Mouse (Mus musculus) heart, adult 2 months (tissue): ENCODE measurements around the gene Gab2.

Experiments used
- CTCF ChIP-seq: fragments of 200-600 bp; IDR thresholded peaks from 2 replicates; pipeline ENCODE4 v1.8.1; 2022; ENCODE audit warnings: antibody characterized with exemption, mild to moderate bottlenecking, moderate library complexity
- EP300 ChIP-seq: fragments of 200-500 bp; IDR thresholded peaks from 2 replicates; pipeline ENCODE4 v1.6.1; 2011; ENCODE audit warnings: low read depth, low read length, control low read depth; ENCODE audit not compliant: insufficient read depth
- POLR2A ChIP-seq: fragments of 200-500 bp; IDR thresholded peaks from 2 replicates; pipeline ENCODE4 v1.6.1; 2011; ENCODE audit warnings: mild to moderate bottlenecking, low read depth, low read length, control low read depth; ENCODE audit not compliant: insufficient read depth

GRCm38 (mm10) chr7:97074974-97075373 lies 6.4 kb upstream of the Gab2 start:
- no peak for TF ChIP-seq CTCF
- TF ChIP-seq POLR2A = no peak
- no peak for TF ChIP-seq EP300
